Mouse (Mus musculus) forebrain, embryonic 15.5 days (tissue): ENCODE measurements around the gene Tagln. TPM values are rescaled to one million over a fixed set of nuclear protein-coding genes. Genes with fewer than 3 reads are reported as not detected.
A peak's percentile ranks its signal among the peaks of the same experiment; 100 is the strongest.

Source experiments
- ATAC-seq: fragments of 200-750 bp; cut with Nextera tagmentation; replicated peaks from 2 replicates; pipeline ENCODE4 v1.8.0; 2017; ENCODE audit warnings: mild to moderate bottlenecking, moderate TSS enrichment, moderate library complexity
- H3K27ac ChIP-seq: fragments of 300-500 bp; sonication (generic); replicated peaks from 2 replicates; pipeline ENCODE4 v1.5.1; 2015; ENCODE audit warnings: mild to moderate bottlenecking, inconsistent platforms
- H3K27me3 ChIP-seq: fragments of 300-500 bp; sonication (generic); 2 replicates; pipeline ENCODE4 v1.6.1; 2015; ENCODE audit warnings: inconsistent platforms
- H3K36me3 ChIP-seq: fragments of 300-500 bp; sonication (generic); 2 replicates; pipeline ENCODE4 v1.6.1; 2015; ENCODE audit warnings: mild to moderate bottlenecking, inconsistent platforms
- H3K4me1 ChIP-seq: fragments of 300-500 bp; sonication (generic); 2 replicates; pipeline ENCODE4 v1.6.1; 2015; ENCODE audit warnings: inconsistent platforms
- H3K4me2 ChIP-seq: fragments of 300-500 bp; sonication (generic); replicated peaks from 2 replicates; pipeline ENCODE4 v1.6.1; 2015; ENCODE audit warnings: mild to moderate bottlenecking, inconsistent platforms
- H3K4me3 ChIP-seq: fragments of 300-500 bp; sonication (generic); 2 replicates; pipeline ENCODE4 v1.5.1; 2015; ENCODE audit warnings: mild to moderate bottlenecking, inconsistent platforms
- H3K9ac ChIP-seq: fragments of 300-500 bp; sonication (generic); replicated peaks from 2 replicates; pipeline ENCODE4 v1.6.1; 2015; ENCODE audit warnings: mild to moderate bottlenecking, inconsistent platforms
- H3K9me3 ChIP-seq: fragments of 300-500 bp; sonication (generic); 2 replicates; pipeline ENCODE4 v1.6.1; 2016; ENCODE audit warnings: inconsistent platforms
- WGBS: fragments of 180-500 bp; shearing (Covaris S2); methylation state at CpG from one replicate; pipeline ENCODE4 v1.1.7; 2015; ENCODE audit warnings: mixed read lengths; 5-methylcytosine and 5-hydroxymethylcytosine counted together
- polyA plus RNA-seq: library from polyadenylated mRNA; unstranded; fragments of >200 nt; fragmentation: Nextera tagmentation; extraction: Ambion mirVana; gene quantifications from 2 replicates; pipeline ENCODE4 v1.2.1, GENCODE M21; 2015

The Tagln gene
- polyA plus RNA-seq, 1 experiment from 2014 or later = 2.6 TPM

DNA sequence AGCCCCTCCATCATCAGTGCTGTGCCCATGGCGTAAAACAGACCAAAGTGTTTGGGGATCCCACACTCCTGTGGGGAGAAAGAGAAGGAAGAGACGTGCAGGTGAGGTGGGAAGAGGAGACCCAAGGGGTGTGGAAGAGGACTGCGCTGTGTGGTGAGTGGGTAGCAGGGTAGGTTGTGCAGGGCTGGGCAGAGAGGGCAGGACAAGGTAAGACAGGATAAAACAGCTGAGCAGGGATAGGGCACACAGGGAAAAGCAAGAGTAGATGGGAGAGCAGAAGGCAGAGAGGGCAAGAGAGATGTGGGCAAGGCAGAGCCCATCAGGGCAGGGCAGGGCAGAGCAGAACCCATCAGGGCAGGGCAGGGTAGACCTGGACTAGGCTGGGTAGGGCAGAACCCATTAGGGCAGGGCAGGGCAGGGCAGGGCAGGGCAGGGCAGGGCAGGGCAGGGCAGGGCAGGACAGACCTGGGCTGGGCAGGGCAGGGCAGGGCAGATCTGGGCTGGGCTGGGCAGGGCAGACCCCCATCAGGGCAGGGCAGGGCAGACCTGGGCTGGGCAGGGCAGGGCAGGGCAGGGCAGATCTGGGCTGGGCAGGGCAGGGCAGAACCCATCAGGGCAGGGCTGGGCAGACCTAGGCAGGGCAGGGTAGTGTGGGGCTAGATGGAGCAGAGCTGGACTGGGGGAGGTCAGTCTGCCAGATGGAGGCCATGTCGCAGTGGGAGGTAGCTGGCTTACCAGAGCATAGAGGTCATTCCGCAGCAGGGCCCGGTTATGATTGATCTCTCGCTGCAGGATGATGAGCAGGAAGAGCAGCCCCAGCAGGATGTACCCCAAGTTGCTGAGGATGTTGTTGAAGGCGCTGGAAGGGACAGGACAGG lies 8.0 kb upstream of the Tagln start:
- no peak for ATAC-seq
- Histone ChIP-seq H3K9ac (no peak overlapping the region), H3K4me2 (no peak overlapping the region), H3K4me1 (no peaks in the 10 kb centered on the region), H3K27ac (no peak overlapping the region), H3K27me3 (no peaks in the 10 kb centered on the region), H3K36me3 (peaks cover 50% of the 10 kb centered on the region), H3K4me3 (no peak overlapping the region), H3K9me3 (no peaks in the 10 kb centered on the region)
- WGBS = 89% methylated on average over 8 of the region's 8 CpGs

DNA sequence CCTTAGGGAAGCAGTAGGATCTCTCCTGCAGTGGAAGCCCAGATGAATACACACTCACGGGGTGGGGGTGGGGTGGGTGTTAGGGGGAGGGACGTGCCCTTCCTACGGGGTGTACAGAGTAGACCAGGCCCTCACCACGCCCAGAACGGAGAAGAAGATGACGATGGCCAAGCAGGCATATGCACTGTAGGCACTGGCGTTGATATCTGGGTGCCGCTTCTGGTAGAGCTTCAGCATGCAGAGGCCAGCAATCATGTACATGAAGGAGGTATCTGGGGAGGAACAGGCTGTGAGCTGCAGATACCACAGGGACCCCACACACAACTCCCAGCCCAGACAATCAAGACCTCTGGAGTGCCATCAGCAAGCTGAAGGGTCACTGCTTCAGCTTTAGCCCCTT lies 7.1 kb upstream of the Tagln start:
- Histone ChIP-seq H3K4me1 (no peaks in the 10 kb centered on the region), H3K9ac (no peak overlapping the region), H3K4me2 (no peak overlapping the region), H3K9me3 (no peaks in the 10 kb centered on the region), H3K27me3 (no peaks in the 10 kb centered on the region), H3K27ac (no peak overlapping the region), H3K36me3 (peaks cover 54% of the 10 kb centered on the region), H3K4me3 (no peak overlapping the region)
- WGBS = 95% methylated on average over 8 of the region's 8 CpGs
- no peak for ATAC-seq

DNA sequence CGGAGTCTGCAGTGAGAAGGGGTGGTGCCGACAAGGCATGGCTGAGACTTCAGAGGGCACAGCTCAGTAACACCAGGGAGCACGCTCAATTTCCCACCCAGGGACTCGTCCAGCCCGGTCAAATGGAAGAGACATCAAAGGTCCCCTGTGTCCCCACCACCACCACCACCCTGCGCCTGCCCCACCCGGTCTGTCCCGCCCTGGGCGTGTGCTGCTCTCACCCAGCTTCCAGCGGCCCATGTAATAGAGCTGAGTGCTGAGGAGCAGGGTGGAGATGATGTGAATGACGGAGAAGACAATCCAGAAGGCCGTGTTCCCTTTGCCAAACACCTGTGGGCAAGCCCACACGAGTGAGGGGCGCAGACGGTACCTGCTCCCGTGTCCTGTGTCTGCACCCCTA lies 6.6 kb upstream of the Tagln start:
- no peak overlapping the region for H3K4me3 ChIP-seq
- no peak overlapping the region for H3K4me2 ChIP-seq
- no peak overlapping the region for H3K27ac ChIP-seq
- ATAC-seq = no peak
- H3K27me3 ChIP-seq = no peaks in the 10 kb centered on the region
- WGBS = 91% methylated on average over 16 of the region's 16 CpGs
- H3K9ac ChIP-seq = no peak overlapping the region
- no peaks in the 10 kb centered on the region for H3K9me3 ChIP-seq
- H3K36me3 ChIP-seq = peaks cover 57% of the 10 kb centered on the region
- no peaks in the 10 kb centered on the region for H3K4me1 ChIP-seq

DNA sequence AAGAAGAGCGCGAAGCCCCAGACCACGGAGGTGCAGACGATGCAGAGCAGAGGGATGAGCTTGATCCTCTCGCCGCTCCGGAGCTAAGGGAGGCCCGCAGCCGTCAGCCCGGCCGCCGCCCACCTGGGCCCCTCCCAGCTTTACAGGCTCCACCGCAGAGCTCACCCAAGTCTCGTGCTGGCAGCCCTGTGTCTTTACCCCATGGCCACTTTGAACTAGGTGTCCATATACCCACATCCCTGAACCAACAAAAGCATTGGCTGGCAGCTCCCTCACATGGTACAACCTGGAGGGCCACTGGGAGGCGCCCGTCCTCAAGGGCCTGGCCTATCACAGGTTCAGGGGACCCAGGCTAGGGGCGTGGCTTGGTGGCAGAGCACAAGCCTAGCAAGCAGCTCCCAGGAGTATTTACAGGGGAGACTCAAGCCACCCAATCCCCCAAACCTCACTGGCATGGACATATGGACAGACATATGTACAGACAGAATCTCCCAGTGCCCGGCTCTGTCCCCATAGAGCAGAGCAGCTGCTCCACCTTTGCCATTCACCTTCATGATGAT lies 5.6 kb upstream of the Tagln start:
- 62% methylated on average over 18 of the region's 18 CpGs for WGBS
- no peak overlapping the region for H3K4me2 ChIP-seq
- H3K9me3 ChIP-seq = no peaks in the 10 kb centered on the region
- no peak for ATAC-seq
- no peak overlapping the region for H3K9ac ChIP-seq
- peaks cover 58% of the 10 kb centered on the region for H3K36me3 ChIP-seq
- H3K27ac ChIP-seq = no peak overlapping the region
- no peak overlapping the region for H3K4me3 ChIP-seq
- H3K27me3 ChIP-seq = no peaks in the 10 kb centered on the region
- H3K4me1 ChIP-seq = no peaks in the 10 kb centered on the region

DNA sequence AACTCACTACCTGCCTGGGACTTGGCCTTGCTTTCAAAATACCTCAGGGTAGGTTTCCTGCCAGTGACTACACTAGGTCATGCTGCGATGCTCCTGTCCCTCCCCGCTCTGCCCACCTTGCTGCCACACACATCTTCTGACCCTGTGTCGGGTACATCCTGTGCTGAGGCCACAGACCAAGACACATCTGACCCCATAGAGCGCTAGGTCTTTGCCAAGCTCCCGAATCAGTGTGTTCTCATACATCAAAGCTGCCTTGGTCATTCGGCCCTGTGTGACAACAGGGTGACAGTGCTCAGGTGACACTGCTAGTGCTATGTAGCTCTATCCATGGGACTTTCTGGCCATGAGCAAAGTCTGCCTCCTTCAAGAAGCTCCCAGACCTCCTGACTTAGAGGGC lies 3.9 kb upstream of the Tagln start:
- WGBS = 99% methylated on average over 6 of the region's 6 CpGs
- no peak for ATAC-seq
- Histone ChIP-seq H3K4me2 (no peak overlapping the region), H3K36me3 (peaks cover 44% of the 10 kb centered on the region), H3K4me3 (no peak overlapping the region), H3K4me1 (peaks cover 3% of the 10 kb centered on the region; the same call in 1 of the 2 replicates), H3K27me3 (no peaks in the 10 kb centered on the region), H3K9ac (no peak overlapping the region), H3K27ac (no peak overlapping the region), H3K9me3 (no peaks in the 10 kb centered on the region)

DNA sequence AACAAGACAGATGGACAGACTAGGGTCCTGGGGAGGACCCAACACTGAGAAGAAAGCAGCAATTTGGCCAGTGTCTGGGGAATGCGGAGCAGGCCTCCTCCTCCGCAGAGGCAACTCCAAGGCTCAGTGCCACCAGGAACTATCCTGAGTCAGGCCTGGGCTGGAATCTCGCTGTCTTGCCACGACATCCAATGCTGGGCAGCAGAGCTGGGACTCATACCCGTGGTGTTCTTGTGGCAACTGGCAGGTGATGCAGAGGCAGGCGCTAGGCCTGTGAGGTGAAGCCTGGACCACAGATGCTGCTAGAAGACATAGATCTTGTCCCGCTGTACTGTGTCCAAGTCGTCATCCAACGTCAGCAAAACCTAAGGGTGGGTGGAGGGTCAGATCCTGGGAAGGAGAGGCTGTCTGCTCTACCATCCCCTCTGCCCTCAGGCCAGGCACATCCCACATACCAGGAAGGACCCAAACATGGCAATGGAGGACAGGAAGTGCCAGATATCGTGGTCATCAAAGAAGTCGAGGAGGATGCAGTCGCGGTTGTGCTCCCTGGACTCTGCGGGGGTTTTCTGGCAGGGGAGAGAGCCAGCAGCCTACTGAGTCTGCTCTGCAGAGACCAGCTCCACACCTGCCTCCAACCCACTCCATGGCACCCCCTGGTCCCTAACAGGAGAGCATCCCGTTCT lies 3.2 kb upstream of the Tagln start:
- Histone ChIP-seq H3K4me2 (no peak overlapping the region), H3K9me3 (no peaks in the 10 kb centered on the region), H3K4me1 (peaks cover 3% of the 10 kb centered on the region; the same call in 1 of the 2 replicates), H3K27ac (no peak overlapping the region), H3K27me3 (no peaks in the 10 kb centered on the region), H3K9ac (no peak overlapping the region), H3K4me3 (no peak overlapping the region), H3K36me3 (peaks cover 38% of the 10 kb centered on the region)
- 89% methylated on average over 15 of the region's 15 CpGs for WGBS
- ATAC-seq = no peak

DNA sequence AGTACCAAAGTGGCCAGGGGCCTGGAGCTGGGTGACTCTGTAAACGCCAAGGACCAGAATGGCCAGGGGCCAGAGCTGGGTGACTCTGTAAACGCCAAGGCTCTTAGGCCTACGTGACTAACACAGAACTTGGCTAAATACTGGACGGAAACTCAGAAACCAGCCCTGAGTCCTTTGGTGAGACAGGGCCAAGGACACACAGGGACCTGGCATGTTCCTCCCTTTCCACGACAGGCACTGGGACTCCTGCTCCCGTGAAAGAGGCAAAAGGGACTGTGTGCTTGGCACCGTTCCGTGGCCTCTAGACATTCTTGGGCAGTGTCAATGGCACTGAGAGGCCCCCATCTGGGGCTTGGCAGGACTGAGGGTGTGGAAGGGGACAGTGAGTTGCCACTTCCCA lies 2.2 kb upstream of the Tagln start:
- Histone ChIP-seq H3K4me2 (no peak overlapping the region), H3K4me3 (no peak overlapping the region), H3K9me3 (no peaks in the 10 kb centered on the region), H3K9ac (no peak overlapping the region), H3K4me1 (peaks cover 4% of the 10 kb centered on the region), H3K36me3 (peaks cover 31% of the 10 kb centered on the region), H3K27me3 (no peaks in the 10 kb centered on the region), H3K27ac (no peak overlapping the region)
- 88% methylated on average over 8 of the region's 8 CpGs for WGBS
- no peak for ATAC-seq

DNA sequence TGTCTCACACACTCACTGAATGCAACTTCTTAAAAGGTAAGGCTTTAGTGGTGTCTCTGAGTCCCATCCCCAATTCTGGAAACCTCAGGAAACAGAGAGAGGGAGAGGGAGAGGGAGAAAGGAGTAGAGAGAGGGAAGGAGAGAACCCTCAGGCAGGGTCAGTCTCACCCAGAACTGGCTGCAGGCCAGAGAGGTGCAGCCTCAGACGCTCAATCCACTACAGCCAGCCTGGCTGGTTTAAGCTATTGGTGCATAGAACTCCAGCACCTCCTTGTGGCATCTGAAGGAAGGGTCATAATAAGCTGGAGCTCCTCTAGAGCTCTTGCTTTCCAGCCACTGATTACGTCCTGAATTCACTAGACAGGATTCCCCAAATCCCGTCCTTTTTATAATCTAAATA lies 1.0 kb upstream of the Tagln start:
- no peaks in the 10 kb centered on the region for H3K9me3 ChIP-seq
- H3K4me2 ChIP-seq = no peak overlapping the region
- H3K27me3 ChIP-seq = no peaks in the 10 kb centered on the region
- H3K36me3 ChIP-seq = peaks cover 23% of the 10 kb centered on the region
- 24% methylated on average over 3 of the region's 3 CpGs for WGBS
- no peak overlapping the region for H3K27ac ChIP-seq
- H3K4me1 ChIP-seq = peaks cover 9% of the 10 kb centered on the region
- peak; percentile 58; the same call in 1 of the 2 replicates for ATAC-seq
- H3K9ac ChIP-seq = no peak overlapping the region
- no peak overlapping the region for H3K4me3 ChIP-seq

DNA sequence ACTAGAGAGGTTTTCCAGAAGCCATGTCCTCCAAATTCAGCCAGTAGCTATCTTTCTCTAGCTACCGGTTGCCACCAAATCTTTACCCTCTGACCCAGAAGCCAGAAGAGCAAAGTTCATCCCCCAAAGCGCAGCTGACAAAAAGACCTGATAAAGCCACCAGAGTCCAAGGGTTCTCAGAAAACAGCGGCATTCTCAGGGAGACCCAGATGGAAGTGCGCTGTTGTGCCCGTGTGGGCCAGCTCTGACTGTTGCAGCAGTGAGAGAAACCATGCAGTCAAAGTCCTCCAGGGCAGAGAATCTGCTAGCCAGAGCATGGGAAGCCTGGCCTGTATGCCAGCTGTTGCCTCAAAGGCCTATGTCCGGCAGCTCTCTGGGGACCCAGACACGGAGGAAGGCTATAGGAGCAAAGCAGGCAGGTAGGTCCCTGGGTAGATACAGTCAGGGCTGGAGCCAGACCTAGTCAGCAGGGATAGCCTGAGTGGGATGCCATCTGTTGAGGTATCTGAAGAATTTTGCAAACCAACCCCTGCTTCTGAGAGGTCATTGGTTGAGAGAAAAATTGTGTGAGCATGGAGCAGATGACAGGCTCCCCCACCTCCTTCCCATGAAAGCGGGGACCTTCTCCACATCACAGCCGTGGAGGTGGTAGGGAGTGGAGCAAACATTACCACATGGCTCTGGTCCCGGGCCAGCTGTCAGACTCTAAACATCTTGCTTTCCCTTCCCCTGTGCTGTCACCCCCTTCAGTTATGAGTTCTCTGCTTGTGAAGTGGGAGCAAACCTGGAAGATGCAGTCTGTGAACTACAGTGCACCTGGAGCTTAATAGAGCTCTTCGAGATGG lies 3.1 kb downstream of the Tagln start:
- Histone ChIP-seq H3K27ac (no peak overlapping the region), H3K4me3 (no peak overlapping the region), H3K4me2 (no peak overlapping the region), H3K36me3 (peaks cover 39% of the 10 kb centered on the region), H3K9ac (no peak overlapping the region), H3K9me3 (no peaks in the 10 kb centered on the region), H3K27me3 (no peaks in the 10 kb centered on the region), H3K4me1 (peaks cover 9% of the 10 kb centered on the region)
- WGBS = 80% methylated on average over 11 of the region's 11 CpGs
- no peak for ATAC-seq

DNA sequence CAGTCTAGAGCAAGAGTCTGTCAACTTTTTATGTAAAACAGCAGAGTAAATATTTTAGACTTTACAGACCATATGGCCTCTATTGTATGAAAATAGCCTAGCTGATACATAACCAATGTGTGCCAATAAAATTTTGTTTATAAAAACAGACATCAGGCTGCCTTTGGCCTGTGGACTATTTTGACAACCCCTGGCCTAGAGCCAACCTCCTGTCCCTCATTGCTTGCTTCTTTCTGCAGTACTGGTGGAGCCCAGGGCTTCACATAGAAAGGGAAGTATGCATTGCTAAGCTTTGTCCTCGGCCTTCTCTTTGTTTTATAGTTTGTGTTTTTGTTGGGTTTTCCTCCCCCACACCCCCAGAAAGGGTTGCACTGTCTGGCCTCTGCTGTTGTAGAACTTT lies 3.9 kb downstream of the Tagln start:
- no peak overlapping the region for H3K27ac ChIP-seq
- H3K4me3 ChIP-seq = no peak overlapping the region
- no peak for ATAC-seq
- H3K9ac ChIP-seq = no peak overlapping the region
- H3K27me3 ChIP-seq = no peaks in the 10 kb centered on the region
- peaks cover 9% of the 10 kb centered on the region for H3K4me1 ChIP-seq
- no peaks in the 10 kb centered on the region for H3K9me3 ChIP-seq
- 41% methylated on average over 1 of the region's 1 CpGs for WGBS
- H3K36me3 ChIP-seq = peaks cover 43% of the 10 kb centered on the region
- no peak overlapping the region for H3K4me2 ChIP-seq

DNA sequence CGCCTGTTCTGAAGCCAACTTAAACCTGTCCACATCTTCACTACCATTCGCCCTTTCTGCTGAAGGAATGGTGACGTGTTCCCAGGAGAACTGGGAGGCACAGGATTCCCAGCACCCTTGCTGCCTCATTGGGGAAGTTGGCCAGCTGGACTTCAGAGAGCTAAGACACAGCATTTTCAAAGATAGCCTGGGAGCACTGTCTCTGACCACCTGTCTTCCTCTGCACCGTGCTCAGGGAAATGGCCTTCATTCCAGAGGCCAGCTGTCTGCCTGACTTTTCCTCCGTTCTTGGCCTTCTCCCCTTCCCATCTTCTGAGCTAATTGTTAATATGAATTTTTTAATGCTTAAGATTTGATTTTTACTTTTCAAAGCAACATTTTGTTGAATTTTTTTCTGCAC lies 6.6 kb downstream of the Tagln start:
- H3K27me3 ChIP-seq = no peaks in the 10 kb centered on the region
- no peak for ATAC-seq
- no peak overlapping the region for H3K4me2 ChIP-seq
- peaks cover 63% of the 10 kb centered on the region for H3K36me3 ChIP-seq
- no peak overlapping the region for H3K9ac ChIP-seq
- H3K9me3 ChIP-seq = no peaks in the 10 kb centered on the region
- H3K4me3 ChIP-seq = no peak overlapping the region
- WGBS = 87% methylated on average over 5 of the region's 5 CpGs
- H3K27ac ChIP-seq = no peak overlapping the region
- H3K4me1 ChIP-seq = peaks cover 6% of the 10 kb centered on the region

DNA sequence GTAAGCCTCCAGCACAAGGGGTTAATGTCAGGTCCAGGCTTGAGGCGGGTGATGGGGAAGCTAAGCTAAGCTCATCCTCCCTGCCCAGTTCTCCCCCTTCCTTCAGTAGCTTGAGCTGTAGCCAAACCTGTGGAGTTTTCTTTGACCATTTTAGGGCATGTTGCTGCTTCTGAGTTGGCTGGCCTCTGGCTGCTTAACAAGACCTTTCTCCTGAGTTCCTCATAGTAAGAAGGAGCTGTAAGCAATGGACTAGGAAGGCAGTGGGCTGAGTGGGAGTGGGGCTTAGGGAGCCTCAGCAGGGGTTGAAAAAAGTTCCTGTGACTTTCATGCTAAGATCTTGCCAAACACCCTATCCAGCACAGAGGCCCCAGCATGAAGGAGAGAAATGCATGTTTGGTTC lies 16.0 kb downstream of the Tagln start:
- no peak overlapping the region for H3K4me3 ChIP-seq
- no peaks in the 10 kb centered on the region for H3K27me3 ChIP-seq
- H3K9ac ChIP-seq = no peak overlapping the region
- no peak for ATAC-seq
- peaks cover 73% of the 10 kb centered on the region for H3K36me3 ChIP-seq
- 41% methylated on average over 1 of the region's 1 CpGs for WGBS
- no peaks in the 10 kb centered on the region for H3K4me1 ChIP-seq
- no peaks in the 10 kb centered on the region for H3K9me3 ChIP-seq
- no peak overlapping the region for H3K4me2 ChIP-seq
- H3K27ac ChIP-seq = no peak overlapping the region
